Mouse (Mus musculus): ENCODE data around the gene Adgrg3.

DNA sequence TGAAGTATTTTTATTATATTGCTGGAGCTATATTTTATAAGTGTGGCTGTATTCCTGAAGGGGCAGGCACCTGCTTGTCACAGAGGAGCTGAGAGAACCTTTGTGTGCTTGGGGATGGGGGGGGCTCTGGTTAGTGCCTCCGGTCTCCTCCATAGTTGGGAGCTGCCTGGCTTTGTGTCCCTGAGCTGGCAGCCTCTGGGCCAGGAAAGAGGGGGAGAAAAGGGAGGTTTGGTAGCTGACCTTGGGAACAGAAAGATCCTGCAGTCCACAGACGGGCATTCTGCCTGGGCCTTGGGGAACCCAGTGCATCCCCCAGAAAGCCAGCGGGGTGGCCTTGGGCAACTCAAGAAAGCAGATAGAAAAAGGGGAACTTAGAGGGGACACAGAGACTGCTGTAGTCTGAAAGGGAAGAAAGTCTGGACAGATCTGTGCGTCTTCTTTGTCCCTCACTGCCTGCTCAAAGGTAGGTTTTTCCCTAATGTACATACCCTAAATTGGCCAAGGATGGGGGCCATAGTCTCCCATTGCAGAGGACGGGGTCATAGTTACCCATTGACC is 22.1 kb upstream of the Adgrg3 start:
- no peak for TF ChIP-seq CTCF (IDR thresholded peaks at IDR 0.05; ENCODE audit: low read depth)
- TF ChIP-seq EP300 (IDR thresholded peaks at IDR 0.05; ENCODE audit: low read depth), result no peak
